Mouse (Mus musculus): Measurements from ENCODE around the gene Slc9a5. TPM values are rescaled to one million over a fixed set of nuclear protein-coding genes. Genes with fewer than 3 reads are reported as not detected.

The Slc9a5 gene
- total RNA-seq, 2 experiments from 2014 or later, result 0.25 to 0.50 TPM

DNA sequence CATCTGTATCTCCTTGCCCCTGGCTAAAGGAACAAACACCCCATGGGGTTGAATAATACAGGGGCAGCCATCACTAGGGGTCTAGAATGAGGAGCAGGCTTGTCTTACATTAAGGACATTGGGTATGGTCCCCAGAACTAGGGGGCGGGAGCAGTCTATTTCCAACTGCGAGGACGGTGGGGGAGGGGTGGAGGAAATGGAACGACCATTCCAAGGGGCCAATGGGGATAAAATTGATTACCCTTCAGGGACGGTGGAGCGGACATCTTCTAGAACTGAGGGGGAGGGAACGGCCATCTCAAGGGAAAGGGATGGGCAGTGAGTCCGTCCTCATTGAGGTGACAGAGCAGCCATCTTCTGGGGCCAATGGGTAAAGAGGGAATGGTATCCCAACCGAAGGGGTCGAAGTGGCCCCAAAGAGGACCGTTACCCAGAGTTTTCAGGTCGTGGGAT lies 23.0 kb upstream of the Slc9a5 start:
- DNase-seq (ENCODE audit: low spot score), result no peak

DNA sequence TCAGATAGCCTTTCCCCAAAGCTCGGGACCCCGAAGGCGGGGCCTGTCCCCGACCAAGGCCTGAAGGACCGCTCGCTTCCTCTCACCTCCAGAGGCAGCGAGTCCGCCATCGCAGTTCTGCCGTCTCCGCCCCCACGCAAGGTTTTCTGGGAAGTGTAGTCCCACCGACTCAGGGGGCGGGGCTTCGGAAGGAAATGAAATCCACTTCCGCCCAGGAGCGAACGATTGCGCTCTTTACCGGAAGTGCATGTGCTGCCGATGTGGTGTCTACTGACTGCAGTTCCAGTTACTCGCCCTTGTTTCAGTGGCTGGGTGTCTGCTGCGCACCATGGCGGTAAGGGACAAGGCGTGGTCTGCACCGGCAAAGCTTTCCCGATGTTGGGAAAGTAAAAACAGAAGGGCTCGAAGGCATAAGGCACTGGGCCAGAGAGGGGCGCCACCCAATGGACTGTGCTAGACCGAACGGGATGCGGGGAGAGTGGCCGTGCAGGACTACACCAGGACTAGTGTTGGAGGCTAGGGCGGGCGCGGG lies 22.4 kb upstream of the Slc9a5 start, which contains the start of the genes Lrrc29 and Tmem208:
Gene Lrrc29, minus strand, starts transcription at position 138 of the 532 bp plus-strand sequence.
Gene Tmem208, plus strand, starts transcription at position 214 of the 532 bp plus-strand sequence.
- DNase-seq (ENCODE audit: low spot score), result peak; percentile 98

DNA sequence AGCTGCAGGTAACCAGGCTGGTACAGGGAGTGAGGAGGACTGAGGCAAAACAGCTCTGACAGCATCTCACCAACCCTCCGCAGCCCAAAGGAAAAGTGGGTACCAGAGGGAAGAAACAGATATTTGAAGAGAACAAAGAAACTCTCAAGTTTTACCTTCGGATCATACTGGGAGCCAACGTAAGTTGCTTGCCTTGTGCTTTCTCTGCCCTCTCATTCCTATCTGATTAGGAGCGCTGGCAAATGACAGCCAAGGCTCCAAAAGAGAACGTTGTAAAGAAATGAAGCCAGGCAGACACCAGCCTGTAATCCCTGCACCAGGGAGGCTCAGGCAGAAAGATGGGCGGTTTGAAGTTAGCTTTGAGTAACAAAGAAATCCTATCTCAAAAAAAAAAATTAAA lies 21.7 kb upstream of the Slc9a5 start:
- no peak for DNase-seq (ENCODE audit: low spot score)

DNA sequence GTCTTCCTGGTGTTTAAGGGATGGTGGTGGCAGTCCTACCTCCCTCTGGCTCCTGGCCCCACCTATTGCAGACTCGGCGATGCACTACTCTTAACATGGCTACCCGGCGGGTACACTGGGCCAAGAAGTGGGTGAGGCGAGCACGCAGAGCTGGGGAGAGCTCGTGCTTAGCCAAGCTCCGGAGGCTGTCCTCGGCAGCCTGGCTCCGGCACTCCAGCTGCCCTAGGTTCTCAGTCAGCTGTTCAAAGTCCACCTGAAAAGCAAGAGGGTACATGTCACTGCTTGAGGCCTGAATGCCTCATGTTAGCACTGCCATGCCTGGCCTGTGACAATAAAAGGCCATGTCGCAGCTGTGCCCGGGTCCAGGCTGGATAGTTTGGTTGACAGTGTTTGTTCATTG lies 18.3 kb upstream of the Slc9a5 start:
- DNase-seq (ENCODE audit: low spot score), result no peak

DNA sequence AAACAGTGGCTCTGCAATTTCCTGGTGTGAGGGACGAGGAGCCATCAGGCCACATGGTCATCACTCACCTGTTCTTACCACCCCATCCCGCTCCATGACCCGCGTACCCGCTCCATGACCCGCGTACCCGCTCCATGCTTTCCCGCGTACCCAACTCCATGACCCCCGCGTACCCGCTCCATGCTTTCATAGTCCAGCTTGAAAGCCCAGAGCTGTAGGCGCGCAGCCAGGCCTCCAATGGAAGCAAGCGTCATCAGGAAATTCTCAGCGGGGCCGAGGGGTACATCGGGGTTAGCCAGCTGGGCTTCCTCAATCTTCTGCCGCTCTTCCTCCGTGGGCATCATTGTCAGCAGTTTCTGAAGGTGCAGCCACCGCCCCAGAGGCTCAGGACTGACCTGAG lies 17.2 kb upstream of the Slc9a5 start:
- no peak for DNase-seq (ENCODE audit: low spot score)

DNA sequence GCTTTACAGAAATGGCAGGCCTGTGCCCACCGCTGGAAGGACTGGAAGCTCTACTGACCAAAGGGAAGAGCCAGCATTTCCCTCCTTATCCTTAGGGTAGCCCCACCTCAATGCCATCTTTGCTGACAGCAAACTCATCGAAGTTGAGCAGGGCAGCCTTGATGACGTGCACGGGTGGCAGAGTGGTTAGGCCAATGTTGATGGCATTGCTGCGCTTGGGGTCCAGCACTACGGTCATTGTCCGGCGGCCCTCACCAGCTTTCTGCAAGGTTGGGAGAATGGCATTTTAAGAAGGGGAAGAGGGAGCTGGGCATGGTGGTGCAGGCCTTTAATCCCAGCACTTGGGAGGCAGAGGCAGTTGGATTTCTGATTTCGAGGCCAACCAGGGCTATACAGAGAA lies 16.7 kb upstream of the Slc9a5 start:
- DNase-seq (ENCODE audit: low spot score), result no peak

- DNase-seq (ENCODE audit: low spot score), result no peak
Observed at GRCm38 (mm10) chr8:105332523-105332922, 16.1 kb upstream of the Slc9a5 start.

DNA sequence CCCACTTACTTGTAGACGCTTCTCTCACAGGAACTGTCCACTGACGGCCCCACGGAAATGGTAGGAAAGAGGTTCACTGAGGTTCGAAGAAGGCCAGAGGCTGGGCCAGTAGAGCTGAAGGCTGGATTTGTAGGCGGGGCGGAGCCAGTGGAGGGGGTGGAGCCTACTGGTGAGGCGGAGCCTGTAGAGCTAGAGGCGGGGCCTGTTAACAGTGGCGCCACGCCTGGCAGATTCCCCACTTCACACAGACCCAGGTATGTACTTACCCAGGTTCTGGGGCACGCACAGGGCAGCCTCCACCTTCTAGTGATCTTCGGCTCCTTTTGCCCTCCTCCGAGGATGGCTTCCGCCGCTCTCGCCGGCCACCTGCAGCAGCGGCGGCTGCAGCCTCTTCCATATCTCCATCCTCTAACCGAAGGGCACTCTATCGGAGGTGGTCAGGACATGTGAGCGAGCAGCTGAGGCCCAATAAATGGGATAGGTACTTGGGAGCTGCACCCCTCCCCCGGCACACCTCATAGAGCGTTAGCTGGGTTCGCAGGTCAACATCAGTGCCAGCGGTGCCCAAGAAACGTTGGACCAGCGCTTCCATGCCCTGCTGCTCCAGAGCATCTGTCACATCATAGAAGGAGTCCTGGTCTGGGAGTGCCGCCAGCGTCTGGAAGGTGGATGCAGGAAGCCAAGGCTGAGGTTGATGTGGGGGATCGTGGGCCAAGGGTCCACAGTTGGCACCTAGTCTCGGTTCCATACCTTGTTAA lies 12.1 kb upstream of the Slc9a5 start:
- no peak for DNase-seq (ENCODE audit: low spot score)

DNA sequence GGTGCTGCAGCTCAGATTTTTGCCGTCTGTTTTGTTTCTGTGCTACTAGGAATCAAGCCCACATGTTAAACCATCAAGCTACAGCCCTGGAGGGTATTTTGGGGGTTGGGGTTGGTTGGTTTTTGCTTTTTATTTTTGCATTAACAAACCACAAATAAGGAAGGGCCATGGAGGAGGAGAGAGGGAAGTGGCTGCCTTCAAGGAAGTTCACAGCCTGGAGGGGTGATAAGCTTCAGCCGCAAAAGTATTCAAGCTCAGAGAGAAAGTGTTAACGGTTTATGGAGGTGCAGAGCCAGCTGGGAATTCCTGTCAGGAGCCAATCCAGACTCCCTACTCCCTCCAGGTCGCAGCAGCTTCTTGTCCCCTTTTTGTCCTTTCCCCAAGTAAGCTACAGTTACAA lies 9.7 kb upstream of the Slc9a5 start:
- no peak for DNase-seq (ENCODE audit: low spot score)

DNA sequence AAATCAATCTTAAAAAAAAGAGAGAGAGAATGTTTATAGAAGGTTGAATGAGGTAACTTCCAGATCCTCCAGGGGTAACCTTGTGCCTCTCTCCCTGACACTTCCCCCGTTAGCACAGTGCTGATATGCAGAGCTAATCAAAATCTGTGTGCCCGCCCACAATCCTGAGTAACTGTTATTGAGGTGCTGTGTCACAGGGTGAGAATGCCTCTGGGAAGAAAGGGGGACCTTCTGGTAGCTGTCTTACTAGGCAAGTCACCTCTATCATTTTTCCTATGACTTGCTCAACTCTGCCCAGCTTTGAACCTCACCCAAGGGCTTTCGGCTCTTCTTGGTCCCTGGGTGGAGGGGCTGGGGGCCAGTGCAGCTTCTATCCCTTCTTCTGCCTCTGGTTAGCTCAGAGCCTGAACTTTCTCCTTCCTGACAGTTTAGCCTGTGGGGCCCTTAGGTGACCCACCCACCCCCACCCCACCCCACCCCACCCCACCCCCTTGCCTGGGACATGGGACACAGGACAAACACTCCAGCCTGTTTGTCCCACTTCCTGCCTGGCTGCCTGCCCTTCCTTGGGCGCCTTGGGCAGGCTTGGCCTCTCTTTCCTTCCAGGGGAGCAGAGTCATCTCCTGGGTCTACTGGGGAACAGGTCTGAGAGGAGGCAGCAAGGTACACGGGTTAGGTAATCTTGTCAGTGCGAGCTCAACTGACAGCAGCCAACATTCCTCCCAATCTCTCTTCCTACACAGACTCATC lies 8.6 kb upstream of the Slc9a5 start:
- DNase-seq (ENCODE audit: low spot score), result no peak

GRCm38 (mm10) chr8:105341399-105341798 lies 7.2 kb upstream of the Slc9a5 start:
- no peak for DNase-seq (ENCODE audit: low spot score)

DNA sequence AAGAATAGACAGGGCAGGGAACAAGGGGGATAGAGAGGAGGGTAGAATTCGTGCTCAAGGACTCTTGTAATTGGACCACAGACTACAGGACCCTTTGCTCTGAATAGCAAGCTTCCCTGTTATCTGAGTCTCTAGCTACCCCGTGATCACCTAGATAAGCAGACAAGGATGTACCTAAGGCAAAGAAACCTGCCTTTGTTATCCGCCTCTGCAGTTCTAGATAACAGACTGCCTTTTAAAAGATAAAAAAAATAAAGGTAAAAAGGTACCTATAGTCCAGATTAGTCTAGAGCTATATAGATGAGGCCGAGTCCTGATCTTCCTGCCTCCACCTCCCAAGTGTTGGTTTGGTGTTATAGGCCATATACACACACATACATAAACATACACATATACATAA lies 5.9 kb upstream of the Slc9a5 start:
- no peak for DNase-seq (ENCODE audit: low spot score)

- no peak for DNase-seq (ENCODE audit: low spot score)
Observed at GRCm38 (mm10) chr8:105343791-105344574, 4.7 kb upstream of the Slc9a5 start.

DNA sequence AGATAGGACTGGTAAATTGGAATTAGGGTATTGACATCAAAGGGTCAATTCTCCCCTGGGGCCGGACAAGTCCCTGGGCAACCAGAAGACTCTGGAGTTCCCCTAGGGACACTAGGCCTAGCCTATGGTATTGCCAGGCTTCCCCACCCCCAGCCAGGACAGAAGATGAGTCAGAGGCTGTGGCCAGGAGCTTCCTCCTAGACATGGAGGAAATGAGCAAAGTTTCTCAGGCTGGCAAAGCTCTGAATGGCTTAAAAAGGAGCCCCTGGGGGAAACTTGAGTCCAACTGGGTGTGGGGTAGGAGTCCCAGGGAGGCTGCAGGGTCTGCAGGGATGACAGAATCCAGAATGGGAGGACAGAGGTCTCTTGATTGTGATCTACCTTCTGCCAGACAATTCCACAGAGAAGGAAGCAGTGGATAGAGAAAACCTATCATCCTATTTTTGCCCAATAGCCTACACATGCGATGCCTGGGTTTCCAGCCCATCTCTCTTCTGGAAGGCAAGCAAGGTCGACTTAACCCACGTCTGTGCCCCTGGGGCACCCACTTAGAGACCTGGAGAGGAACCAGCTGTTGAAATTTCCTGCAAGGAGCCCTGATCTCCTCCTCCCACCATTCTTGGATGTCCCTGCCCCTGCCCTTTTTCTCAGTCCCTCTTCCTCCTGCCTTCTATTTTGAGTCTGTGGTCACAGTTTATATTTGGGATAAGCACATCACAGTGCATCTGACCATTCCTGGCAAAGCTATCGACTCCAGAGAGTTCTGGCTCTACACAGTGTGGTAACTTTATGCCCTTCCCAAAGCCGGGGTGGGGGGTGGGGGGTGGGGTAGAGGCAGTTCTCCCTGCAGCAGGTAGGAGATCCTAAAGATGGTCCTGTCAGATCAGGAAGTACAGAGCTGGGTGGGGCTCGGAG lies 3.3 kb upstream of the Slc9a5 start:
- peak; percentile 54 for DNase-seq (ENCODE audit: low spot score)

GRCm38 (mm10) chr8:105346611-105347427 lies 1.8 kb upstream of the Slc9a5 start:
- peak; percentile 85 for DNase-seq (ENCODE audit: low spot score)

DNA sequence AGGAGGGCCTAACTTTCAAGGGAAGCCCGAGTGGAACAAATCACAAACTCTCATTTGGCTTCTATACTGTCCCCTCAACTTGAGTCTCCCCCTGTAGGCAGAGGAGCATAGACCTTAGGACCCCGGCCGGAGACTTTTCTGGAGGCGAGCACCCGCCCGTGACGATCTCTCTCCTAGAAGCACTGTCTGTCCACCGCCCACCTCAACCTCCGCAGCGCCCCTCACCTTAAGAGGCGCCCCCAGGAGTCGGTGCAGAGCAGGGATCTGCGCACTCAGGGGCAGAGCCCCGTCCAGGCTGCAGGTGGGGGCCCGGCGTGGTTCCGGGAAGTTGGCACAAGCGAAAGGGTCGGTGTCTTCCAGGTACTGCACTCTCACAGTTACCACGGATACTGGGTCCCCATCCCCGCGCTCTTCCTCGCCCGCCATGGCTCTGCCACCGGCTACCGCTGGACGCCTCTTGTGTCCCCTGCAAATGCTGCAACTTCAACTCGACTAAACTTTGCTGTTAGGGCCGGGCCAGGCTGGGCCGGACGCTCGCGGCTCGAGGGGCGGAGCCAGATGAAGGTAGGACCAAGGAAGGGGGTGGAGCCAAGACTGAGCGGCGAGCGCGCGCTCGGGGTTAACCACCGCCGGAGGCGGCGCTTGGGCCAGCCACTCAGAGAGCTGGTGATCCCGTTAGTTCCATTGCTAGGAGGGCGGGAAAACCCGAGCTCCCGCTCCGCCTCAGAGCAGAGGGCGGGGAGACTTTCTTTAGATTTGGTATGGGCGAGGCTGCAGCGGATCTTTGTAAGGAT lies 1.0 kb upstream of the Slc9a5 start, which contains the start of gene Fhod1:
Gene Fhod1, minus strand, starts transcription at position 526 of the 794 bp plus-strand sequence.
- peak; percentile 95 for DNase-seq (ENCODE audit: low spot score)

- DNase-seq (ENCODE audit: low spot score), result no peak
Observed at GRCm38 (mm10) chr8:105349096-105349771, 591 bp downstream of the Slc9a5 start.

DNA sequence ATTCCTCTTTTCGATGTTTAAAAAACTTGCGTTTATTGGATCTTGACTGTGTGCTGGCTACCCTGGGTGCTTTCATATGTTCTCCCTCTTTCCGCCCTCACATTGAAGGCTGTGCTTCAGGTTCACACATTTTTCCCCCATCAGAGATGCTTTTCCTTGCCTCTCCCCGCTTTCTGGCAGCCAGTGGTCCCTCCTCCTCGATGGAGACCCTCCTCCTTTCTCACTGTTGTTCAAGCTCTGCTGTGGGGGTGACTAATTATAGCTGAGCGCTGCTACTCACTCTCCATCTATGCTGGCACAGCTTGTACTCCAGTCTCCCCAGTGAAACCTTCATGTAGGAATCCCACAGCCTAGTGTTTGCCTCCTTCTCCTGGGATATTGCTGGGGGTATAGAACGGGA lies 1.5 kb downstream of the Slc9a5 start:
- DNase-seq (ENCODE audit: low spot score), result no peak
